Comparison of ENCODE assay signal across 8 mouse cellular contexts in genomic region chr14:87141777-87142176, GRCm38 (mm10). TPM values are rescaled to one million over a fixed set of nuclear protein-coding genes. Genes with fewer than 3 reads are reported as not detected.
DNase-seq lines count a peak whose midpoint lies in the region; ATAC-seq lines count a peak whose summit lies in the region.

No protein-coding gene starts in this region.

- peak; percentile 1; the same call in 1 of the 2 replicates for ATAC-seq in forebrain, embryonic 13.5 days
- ATAC-seq in midbrain, embryonic 13.5 days = no peak

- peak overlapping the region; percentile 86 for H3K4me2 ChIP-seq in forebrain, embryonic 13.5 days
- H3K4me2 ChIP-seq in midbrain, embryonic 13.5 days (replicated peaks) = peak overlapping the region; percentile 91

- H3K27me3 ChIP-seq in heart, embryonic 10.5 days (ENCODE audit: insufficient read depth, poor library complexity, severe bottlenecking) = no peaks in the 10 kb centered on the region
- H3K27me3 ChIP-seq in forebrain, embryonic 13.5 days = no peaks in the 10 kb centered on the region
- no peaks in the 10 kb centered on the region for H3K27me3 ChIP-seq in limb, embryonic 10.5 days (ENCODE audit: low read depth, poor library complexity, severe bottlenecking)
- no peaks in the 10 kb centered on the region for H3K27me3 ChIP-seq in midbrain, embryonic 13.5 days

- peak overlapping the region; percentile 93; the same call in 1 of the 2 replicates for H3K27ac ChIP-seq in heart, embryonic 10.5 days
- H3K27ac ChIP-seq in forebrain, embryonic 13.5 days = no peak overlapping the region
- peak overlapping the region; percentile 90 for H3K27ac ChIP-seq in limb, embryonic 10.5 days
- no peak overlapping the region for H3K27ac ChIP-seq in midbrain, embryonic 13.5 days

- no peak for DNase-seq in heart, embryonic 10.5 days (ENCODE audit: low spot score)
- no peak for DNase-seq in heart, postnatal 25 days (ENCODE audit: low spot score)
- DNase-seq in limb, embryonic 10.5 days (ENCODE audit: low spot score) = no peak
- DNase-seq in left cerebral cortex, adult 8-10 months (ENCODE audit: low spot score in 2 of 2) = no peak
- no peak for DNase-seq in urinary bladder, postnatal 4 days (ENCODE audit: low spot score in 2 of 2)
- no peak for DNase-seq in retina, postnatal 1 day

- peaks cover 9% of the 10 kb centered on the region; the same call in 1 of the 2 replicates for H3K36me3 ChIP-seq in heart, embryonic 10.5 days
- H3K36me3 ChIP-seq in forebrain, embryonic 13.5 days (ENCODE audit: poor library complexity, severe bottlenecking) = no peaks in the 10 kb centered on the region
- peaks cover 14% of the 10 kb centered on the region for H3K36me3 ChIP-seq in limb, embryonic 10.5 days
- no peaks in the 10 kb centered on the region for H3K36me3 ChIP-seq in midbrain, embryonic 13.5 days

- 81% methylated on average over 11 of the region's 11 CpGs for WGBS in heart, embryonic 10.5 days
- 77% methylated on average over 11 of the region's 11 CpGs for WGBS in forebrain, embryonic 13.5 days
- WGBS in limb, embryonic 10.5 days = 84% methylated on average over 11 of the region's 11 CpGs
- WGBS in midbrain, embryonic 13.5 days = 84% methylated on average over 11 of the region's 11 CpGs

- intact Hi-C loops in heart, postnatal 25 days (cut with DNase I) = loop anchor here (10.0 kb wide), 1 partner anchor 273 kb away; the partner anchor contains the start of gene Tdrd3

- H3K4me1 ChIP-seq in heart, embryonic 10.5 days = peaks cover 12% of the 10 kb centered on the region
- peaks cover 15% of the 10 kb centered on the region for H3K4me1 ChIP-seq in forebrain, embryonic 13.5 days
- peaks cover 9% of the 10 kb centered on the region; the same call in 1 of the 2 replicates for H3K4me1 ChIP-seq in limb, embryonic 10.5 days
- peaks cover 8% of the 10 kb centered on the region for H3K4me1 ChIP-seq in midbrain, embryonic 13.5 days (replicated peaks)

- H3K9me3 ChIP-seq in heart, embryonic 10.5 days = no peaks in the 10 kb centered on the region
- H3K9me3 ChIP-seq in forebrain, embryonic 13.5 days (replicated peaks) = no peaks in the 10 kb centered on the region
- H3K9me3 ChIP-seq in limb, embryonic 10.5 days (replicated peaks) = no peaks in the 10 kb centered on the region
- no peaks in the 10 kb centered on the region for H3K9me3 ChIP-seq in midbrain, embryonic 13.5 days

- H3K9ac ChIP-seq in forebrain, embryonic 13.5 days = no peak overlapping the region
- no peak overlapping the region for H3K9ac ChIP-seq in midbrain, embryonic 13.5 days (replicated peaks)

- peak overlapping the region; percentile 88 for H3K4me3 ChIP-seq in heart, embryonic 10.5 days
- no peak overlapping the region for H3K4me3 ChIP-seq in forebrain, embryonic 13.5 days
- H3K4me3 ChIP-seq in limb, embryonic 10.5 days = peak overlapping the region; percentile 87
- peak overlapping the region; percentile 78 for H3K4me3 ChIP-seq in midbrain, embryonic 13.5 days (replicated peaks)

RNA-seq across cellular contexts. Expression of gene Diaph3, which starts 0.7 kb away (rescaled TPM):
- 16.2 and 17.1 TPM in 2 replicates for polyA plus RNA-seq in heart, embryonic 10.5 days (2016; fragmentation: Nextera tagmentation; extraction: Ambion mirVana)
- 1 to 10 TPM; 1.4 to 1.6 TPM for total RNA-seq in heart, postnatal 25 days (2021)
- 8.4 and 10.9 TPM in 2 replicates for polyA plus RNA-seq in forebrain, embryonic 13.5 days (2015; fragmentation: Nextera tagmentation; extraction: Ambion mirVana)
- 10.7 and 12.6 TPM in 2 replicates for polyA plus RNA-seq in limb, embryonic 10.5 days (2016; fragmentation: Nextera tagmentation; extraction: Ambion mirVana)
- polyA plus RNA-seq in midbrain, embryonic 13.5 days (2015; fragmentation: Nextera tagmentation; extraction: Ambion mirVana) = 3.9 and 4.8 TPM in 2 replicates
- 1 to 10 TPM; 2.0 to 3.5 (median 2.7) TPM for total RNA-seq in left cerebral cortex, adult 8-10 months (2022)

Comparison
In these comparisons a context has a peak if more than half of its experiments do, and no peak if none do; other contexts are left out.
1. H3K27ac ChIP-seq: peak in heart, embryonic 10.5 days (single experiment) and limb, embryonic 10.5 days (single experiment); none in forebrain, embryonic 13.5 days (single experiment) and midbrain, embryonic 13.5 days (single experiment).